Mouse (Mus musculus) kidney, adult 2 months (tissue): ENCODE data around the gene Wdr17. TPM values are rescaled to one million over a fixed set of nuclear protein-coding genes. Genes with fewer than 3 reads are reported as not detected.

ENCODE experiments used
- DNase-seq: peaks from one replicate; pipeline ENCODE4 v3.0.0; 2021
- H3K27ac ChIP-seq: fragments of 200-500 bp; 2 replicates; pipeline ENCODE4 v1.5.1; 2012; ENCODE audit warnings: low read depth, low read length, control low read depth, inconsistent platforms; ENCODE audit not compliant: insufficient read depth
- H3K27me3 ChIP-seq: fragments of 200-500 bp; replicated peaks from 2 replicates; pipeline ENCODE4 v1.6.1; 2012; ENCODE audit warnings: mild to moderate bottlenecking, moderate library complexity, low read length, inconsistent platforms; ENCODE audit not compliant: control insufficient read depth, insufficient read depth
- H3K36me3 ChIP-seq: fragments of 200-500 bp; 2 replicates; pipeline ENCODE4 v1.6.1; 2012; ENCODE audit warnings: mild to moderate bottlenecking, moderate library complexity, low read length, inconsistent platforms; ENCODE audit not compliant: control insufficient read depth, insufficient read depth
- H3K4me1 ChIP-seq: fragments of 200-500 bp; 2 replicates; pipeline ENCODE4 v1.6.1; 2011; ENCODE audit warnings: low read length; ENCODE audit not compliant: control insufficient read depth, insufficient read depth
- H3K4me3 ChIP-seq: fragments of 200-500 bp; 2 replicates; pipeline ENCODE4 v1.5.1; 2011; ENCODE audit warnings: mild to moderate bottlenecking, low read depth, low read length, control low read depth; ENCODE audit not compliant: insufficient read depth
- CTCF ChIP-seq: fragments of 200-500 bp; conservative IDR thresholded peaks from 2 replicates; pipeline ENCODE4 v1.5.1; 2011; ENCODE audit warnings: low read depth, mild to moderate bottlenecking, control low read depth, low read length, moderate library complexity, mixed read lengths; ENCODE audit not compliant: insufficient read depth, insufficient read length
- POLR2A ChIP-seq: fragments of 200-500 bp; IDR thresholded peaks from one replicate; pipeline ENCODE4 v1.6.1; 2011; ENCODE audit warnings: low read depth, low read length, control low read depth
- WGBS: fragments of 180-500 bp; shearing (Covaris S2); methylation state at CpG from one replicate; pipeline ENCODE4 v1.1.7; 2018; 5-methylcytosine and 5-hydroxymethylcytosine counted together
- polyA plus RNA-seq: library from polyadenylated mRNA; depleted of rRNA; stranded (reverse); fragments of >200 nt; gene quantifications from 2 replicates; pipeline ENCODE4 v1.2.3, GENCODE M21; 2012; rRNA removed

Gene Wdr17
- polyA plus RNA-seq, 1 experiment, result 0.22 TPM

GRCm38 (mm10) chr8:54597386-54597785 lies 289.6 kb downstream of the Wdr17 start:
- TF ChIP-seq CTCF, result no peak
- TF ChIP-seq POLR2A, result no peak
- no peak overlapping the region for H3K4me3 ChIP-seq

GRCm38 (mm10) chr8:54596940-54597339 lies 290.0 kb downstream of the Wdr17 start:
- no peaks in the 10 kb centered on the region for H3K36me3 ChIP-seq
- no peak for DNase-seq
- no peak overlapping the region for H3K4me3 ChIP-seq
- H3K27me3 ChIP-seq, result no peaks in the 10 kb centered on the region
- no peak overlapping the region for H3K27ac ChIP-seq
- WGBS, result 88% methylated on average over 2 of the region's 2 CpGs
- TF ChIP-seq CTCF (no peak), POLR2A (no peak)
- no peaks in the 10 kb centered on the region for H3K4me1 ChIP-seq

More at GRCm38 (mm10) chr8:54597386-54597785, 289.6 kb downstream of the Wdr17 start:
- Histone ChIP-seq H3K27ac (no peak overlapping the region), H3K27me3 (no peaks in the 10 kb centered on the region), H3K4me1 (no peaks in the 10 kb centered on the region), H3K36me3 (no peaks in the 10 kb centered on the region)
- DNase-seq, result no peak
- WGBS, result 91% methylated on average over 2 of the region's 2 CpGs

DNA sequence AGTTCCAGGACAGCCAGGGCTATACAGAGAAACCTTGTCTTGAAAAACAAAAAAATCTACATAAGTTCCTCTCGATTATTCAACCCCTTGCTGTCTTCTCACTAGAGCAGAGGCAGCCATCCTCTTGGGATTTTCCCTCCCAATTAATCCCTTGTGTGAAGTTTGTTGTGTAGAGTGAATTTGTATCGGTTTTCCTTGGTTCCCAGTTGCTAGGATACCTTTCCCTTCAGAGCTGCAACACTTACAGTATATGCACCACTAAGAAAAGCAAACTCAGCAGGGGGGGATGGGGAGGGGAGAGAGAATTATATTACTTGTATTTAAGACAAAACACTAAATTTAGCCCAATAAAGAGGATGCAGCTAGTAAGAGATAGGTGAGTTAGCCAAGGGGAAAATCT lies 290.9 kb downstream of the Wdr17 start:
- TF ChIP-seq CTCF (no peak), POLR2A (no peak)
- H3K27ac ChIP-seq, result no peak overlapping the region
- H3K36me3 ChIP-seq, result no peaks in the 10 kb centered on the region
- H3K4me1 ChIP-seq, result no peaks in the 10 kb centered on the region
- DNase-seq, result no peak
- WGBS, result 70% methylated on average over 2 of the region's 2 CpGs
- H3K27me3 ChIP-seq, result no peaks in the 10 kb centered on the region
- no peak overlapping the region for H3K4me3 ChIP-seq

DNA sequence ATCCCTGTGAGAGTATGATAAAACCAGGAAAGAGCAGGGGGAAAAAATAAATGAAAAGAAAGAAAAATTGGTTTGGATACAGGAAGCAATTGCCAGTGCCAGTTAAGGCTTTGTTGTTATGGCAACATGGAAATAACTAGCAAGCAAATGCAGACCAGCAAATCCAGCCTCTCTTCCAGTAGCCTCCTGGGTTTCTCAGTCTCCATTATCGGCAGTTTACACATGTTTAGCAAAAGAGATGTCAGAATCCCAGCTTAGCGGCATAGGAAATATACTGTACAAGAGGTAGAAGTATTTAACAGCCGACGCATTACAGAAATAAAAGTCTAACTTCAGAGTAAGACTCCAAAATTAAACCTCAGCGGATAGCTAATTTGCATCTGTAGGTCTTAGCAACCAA lies 292.4 kb downstream of the Wdr17 start:
- Histone ChIP-seq H3K4me1 (no peaks in the 10 kb centered on the region), H3K27me3 (no peaks in the 10 kb centered on the region), H3K36me3 (no peaks in the 10 kb centered on the region), H3K4me3 (no peak overlapping the region), H3K27ac (no peak overlapping the region)
- 86% methylated on average over 5 of the region's 5 CpGs for WGBS
- TF ChIP-seq CTCF, result no peak
- TF ChIP-seq POLR2A, result no peak
- no peak for DNase-seq

DNA sequence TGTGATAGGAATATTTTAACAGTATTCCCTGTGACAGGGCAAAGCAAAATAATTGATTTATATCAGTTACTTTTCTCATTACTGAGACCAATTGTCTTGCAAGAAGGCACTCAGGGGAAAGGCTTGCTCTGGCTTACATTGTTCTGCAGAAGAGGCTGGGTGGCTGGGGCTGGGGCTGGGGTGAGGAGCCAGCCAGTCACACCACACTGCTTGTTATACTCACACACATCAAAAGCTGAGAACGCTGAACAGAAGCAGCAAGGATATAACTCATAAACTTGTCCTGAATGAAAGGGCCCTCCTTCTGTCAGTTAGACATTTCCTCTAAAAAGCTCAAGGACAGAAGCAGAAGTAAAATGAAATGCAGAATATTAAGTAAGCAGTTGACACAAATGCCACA lies 304.1 kb downstream of the Wdr17 start:
- Histone ChIP-seq H3K4me1 (no peaks in the 10 kb centered on the region), H3K27me3 (no peaks in the 10 kb centered on the region), H3K4me3 (no peak overlapping the region), H3K27ac (no peak overlapping the region), H3K36me3 (no peaks in the 10 kb centered on the region)
- WGBS, result 21% methylated on average over 1 of the region's 1 CpGs
- TF ChIP-seq POLR2A (no peak), CTCF (no peak)
- DNase-seq, result no peak

DNA sequence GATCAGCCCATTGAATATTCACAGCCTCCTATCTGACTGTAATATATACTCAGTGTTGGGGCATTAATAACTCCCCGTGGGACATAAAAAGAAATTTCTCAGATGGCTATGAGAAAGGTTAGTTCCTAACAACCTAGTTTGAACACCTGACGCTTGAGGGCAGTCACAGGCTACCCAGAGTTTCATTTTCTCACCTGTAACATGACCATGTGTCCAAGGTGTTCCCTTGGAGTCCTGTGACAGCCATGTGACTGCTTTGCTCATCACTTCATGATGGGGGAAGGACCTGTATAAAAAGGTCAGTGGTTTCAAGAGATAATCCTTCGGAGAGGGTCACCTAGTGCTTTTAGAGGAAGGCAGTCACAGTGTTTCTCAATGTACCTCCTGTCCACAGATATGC lies 305.5 kb downstream of the Wdr17 start:
- no peak overlapping the region for H3K4me3 ChIP-seq
- no peaks in the 10 kb centered on the region for H3K27me3 ChIP-seq
- H3K27ac ChIP-seq, result no peak overlapping the region
- no peaks in the 10 kb centered on the region for H3K36me3 ChIP-seq
- TF ChIP-seq POLR2A, result no peak
- no peak for TF ChIP-seq CTCF
- H3K4me1 ChIP-seq, result no peaks in the 10 kb centered on the region
- 76% methylated on average over 3 of the region's 3 CpGs for WGBS
- no peak for DNase-seq

Other genes starting within 250 kb of the Wdr17 start
- gene Gpm6a, start 67.7 kb upstream of the Wdr17 start, polyA plus RNA-seq, result 21.8 and 22.4 TPM in 2 replicates